Mouse (Mus musculus): ENCODE measurements at regions not wholly inside any gene's neighbourhood (a gene's known extent, or its start where the extent isn't known, plus 50 kb on each side); places are given as distances from the start of the nearest gene placed in this dataset.

DNA sequence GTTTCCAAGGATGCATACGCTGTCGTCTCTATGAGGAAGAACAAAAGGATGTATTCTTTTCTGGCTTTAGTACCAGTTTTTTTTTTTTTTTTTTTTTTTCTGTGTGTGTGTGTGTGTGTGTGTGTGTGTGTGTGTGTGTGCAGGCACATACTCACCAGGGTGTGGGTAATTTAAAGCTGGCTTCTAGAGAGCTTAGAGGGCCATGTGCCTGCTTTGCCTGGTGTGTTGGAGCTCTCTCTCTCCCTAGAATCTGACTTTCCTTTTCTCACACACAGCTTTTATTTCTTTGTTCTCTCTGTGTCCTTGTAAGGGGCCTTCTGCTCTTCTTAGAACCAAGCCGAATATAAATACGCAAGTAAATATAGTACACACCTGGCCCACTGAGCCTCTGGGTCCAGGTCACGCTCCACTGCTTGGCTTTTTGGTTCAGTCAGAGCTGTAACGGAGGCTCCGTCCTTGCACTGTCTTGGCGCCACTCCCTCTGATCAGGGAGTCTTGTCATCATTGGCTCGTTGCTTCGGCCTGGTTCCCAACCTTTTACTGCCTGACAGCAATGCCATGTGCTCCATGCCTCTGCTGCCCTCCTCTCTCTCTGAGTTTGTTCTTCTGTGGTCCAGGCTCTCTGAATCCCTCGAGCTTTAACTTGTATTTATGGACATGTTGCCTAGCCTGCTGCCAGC is 283.7 kb upstream of the Cnr1 start:
- Histone ChIP-seq H3K9ac (replicated peaks; ENCODE audit: low read length) (no peak overlapping the region), H3K4me3 (ENCODE audit: low read length) (no peak overlapping the region), H3K27me3 (ENCODE audit: insufficient read depth, low read length) (no peaks in the 10 kb centered on the region), H3K9me3 (ENCODE audit: low read length) (no peaks in the 10 kb centered on the region), H3K4me1 (ENCODE audit: insufficient read depth, low read length) (peaks cover 4% of the 10 kb centered on the region; the same call in 1 of the 2 replicates), H3K4me2 (ENCODE audit: low read depth, low read length) (no peak overlapping the region), H3K27ac (no peak overlapping the region; the same call in 1 of the 2 replicates), H3K36me3 (ENCODE audit: insufficient read depth, low read length) (no peaks in the 10 kb centered on the region)
- DNase-seq (ENCODE audit: low spot score) (peak; percentile 62), ATAC-seq (peak; percentile 71)
- 49% methylated on average over 11 of the region's 11 CpGs for WGBS
- no peak for TF ChIP-seq CTCF (IDR thresholded peaks at IDR 0.05; ENCODE audit: low read depth)

DNA sequence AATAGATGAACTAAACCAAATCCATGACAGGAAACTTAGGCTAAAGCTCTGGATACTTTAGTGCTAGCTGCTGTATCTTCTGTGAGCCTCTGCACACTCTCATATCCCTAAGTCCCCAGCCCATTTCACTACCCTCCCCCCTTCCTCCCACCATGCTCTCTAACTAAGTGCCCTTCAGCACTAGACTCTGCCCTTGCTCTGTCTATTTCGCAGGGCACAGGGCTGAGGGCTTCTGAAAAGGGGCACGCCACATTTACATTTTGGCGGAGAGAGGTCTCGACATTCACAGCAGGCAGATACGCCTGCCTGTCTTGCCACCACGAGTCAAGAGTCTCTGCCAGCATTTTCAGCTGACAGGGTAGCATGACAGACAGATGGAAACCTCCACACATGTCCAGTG is 282.5 kb upstream of the Cnr1 start:
- no peak overlapping the region for H3K9ac ChIP-seq (replicated peaks; ENCODE audit: low read length)
- no peaks in the 10 kb centered on the region for H3K9me3 ChIP-seq (ENCODE audit: low read length)
- no peak for TF ChIP-seq CTCF (IDR thresholded peaks at IDR 0.05; ENCODE audit: low read depth)
- H3K4me2 ChIP-seq (ENCODE audit: low read depth, low read length): no peak overlapping the region
- peak overlapping the region; percentile 8; the same call in 1 of the 2 replicates for H3K27ac ChIP-seq
- no peak overlapping the region for H3K4me3 ChIP-seq (ENCODE audit: low read length)
- H3K27me3 ChIP-seq (ENCODE audit: insufficient read depth, low read length): no peaks in the 10 kb centered on the region
- DNase-seq (ENCODE audit: low spot score): peak; percentile 37
- H3K36me3 ChIP-seq (ENCODE audit: insufficient read depth, low read length): no peaks in the 10 kb centered on the region
- 26% methylated on average over 6 of the region's 6 CpGs for WGBS
- ATAC-seq: peak; percentile 50
- H3K4me1 ChIP-seq (ENCODE audit: insufficient read depth, low read length): peaks cover 4% of the 10 kb centered on the region; the same call in 1 of the 2 replicates

DNA sequence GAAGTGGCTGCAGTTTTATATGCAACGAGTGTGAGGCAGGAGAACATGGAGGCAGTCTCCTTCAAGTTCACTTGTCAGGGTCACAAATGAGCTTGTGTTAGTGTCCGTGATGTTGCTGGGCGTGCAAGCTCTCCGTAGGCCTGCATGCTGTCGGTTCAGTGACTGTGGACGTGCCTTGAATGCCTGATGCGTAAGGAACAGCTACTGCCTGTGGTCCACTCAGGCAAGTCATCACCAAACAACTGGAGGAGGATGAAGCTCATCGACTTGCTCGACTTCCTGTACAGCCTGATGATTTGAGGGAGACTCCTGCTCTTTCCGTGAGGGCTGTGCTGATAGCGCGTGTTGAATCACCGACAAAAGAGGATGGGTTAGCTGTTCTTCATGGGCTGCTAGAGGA is 281.9 kb upstream of the Cnr1 start:
- no peak for TF ChIP-seq CTCF (IDR thresholded peaks at IDR 0.05; ENCODE audit: low read depth)
- Histone ChIP-seq H3K4me3 (ENCODE audit: low read length) (no peak overlapping the region), H3K9me3 (ENCODE audit: low read length) (no peaks in the 10 kb centered on the region), H3K4me1 (ENCODE audit: insufficient read depth, low read length) (peaks cover 4% of the 10 kb centered on the region; the same call in 1 of the 2 replicates), H3K4me2 (ENCODE audit: low read depth, low read length) (no peak overlapping the region), H3K27me3 (ENCODE audit: insufficient read depth, low read length) (no peaks in the 10 kb centered on the region), H3K36me3 (ENCODE audit: insufficient read depth, low read length) (no peaks in the 10 kb centered on the region), H3K27ac (0 out of 2 replicates have a peak overlapping the region, but pooled peaks have one; percentile 8), H3K9ac (replicated peaks; ENCODE audit: low read length) (no peak overlapping the region)
- WGBS: 58% methylated on average over 13 of the region's 13 CpGs
- DNase-seq (ENCODE audit: low spot score) (peak; percentile 65), ATAC-seq (peak; percentile 68)

DNA sequence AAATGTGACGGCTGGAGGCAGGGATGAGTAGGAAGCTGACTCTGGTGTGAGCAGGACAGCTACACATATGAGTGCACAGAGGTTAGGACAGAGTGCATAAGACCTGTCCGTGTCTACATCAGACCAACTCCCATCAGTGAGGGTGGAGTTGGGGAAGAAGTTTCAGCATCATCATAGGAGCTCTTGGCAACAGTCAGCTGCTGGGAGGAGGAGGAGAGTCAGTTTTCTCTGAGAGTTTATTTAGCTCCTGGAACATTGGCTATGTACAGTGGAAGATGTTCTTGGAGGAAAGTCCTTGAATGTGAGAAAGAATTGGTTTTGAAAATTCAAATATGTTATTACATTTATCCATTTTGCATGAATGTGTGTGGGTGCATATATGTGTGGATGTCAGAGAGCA is 279.2 kb upstream of the Cnr1 start:
- no peak for ATAC-seq
- no peak overlapping the region for H3K9ac ChIP-seq (replicated peaks; ENCODE audit: low read length)
- no peak overlapping the region for H3K27ac ChIP-seq
- 91% methylated on average over 2 of the region's 2 CpGs for WGBS
- DNase-seq (ENCODE audit: low spot score): no peak
- no peak overlapping the region for H3K4me3 ChIP-seq (ENCODE audit: low read length)
- H3K9me3 ChIP-seq (ENCODE audit: low read length): no peaks in the 10 kb centered on the region
- H3K36me3 ChIP-seq (ENCODE audit: insufficient read depth, low read length): no peaks in the 10 kb centered on the region
- no peak for TF ChIP-seq CTCF (IDR thresholded peaks at IDR 0.05; ENCODE audit: low read depth)
- peaks cover 4% of the 10 kb centered on the region; the same call in 1 of the 2 replicates for H3K4me1 ChIP-seq (ENCODE audit: insufficient read depth, low read length)
- H3K27me3 ChIP-seq (ENCODE audit: insufficient read depth, low read length): no peaks in the 10 kb centered on the region
- H3K4me2 ChIP-seq (ENCODE audit: low read depth, low read length): no peak overlapping the region

DNA sequence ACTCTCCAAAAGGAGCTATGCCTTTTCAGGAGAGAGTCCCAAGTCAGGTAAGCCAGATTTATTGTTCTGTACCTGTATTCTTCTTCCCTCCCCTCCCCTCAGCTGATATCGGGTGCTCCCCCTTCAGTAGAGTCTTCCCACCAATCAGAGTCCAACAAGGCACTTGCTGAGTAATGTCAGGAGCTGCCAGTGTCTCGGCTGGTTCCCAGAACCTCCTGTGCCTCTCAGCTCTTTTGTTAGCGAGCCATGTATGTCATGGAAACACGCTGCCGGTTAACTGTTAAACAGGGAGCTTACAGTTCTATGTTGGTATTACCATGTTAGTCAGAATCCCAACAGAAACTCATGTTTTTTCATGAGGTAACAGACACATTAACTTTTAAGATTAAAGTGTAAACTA is 273.1 kb upstream of the Cnr1 start:
- Histone ChIP-seq H3K36me3 (ENCODE audit: insufficient read depth, low read length) (no peaks in the 10 kb centered on the region), H3K9ac (replicated peaks; ENCODE audit: low read length) (no peak overlapping the region), H3K4me1 (ENCODE audit: insufficient read depth, low read length) (no peaks in the 10 kb centered on the region), H3K9me3 (ENCODE audit: low read length) (no peaks in the 10 kb centered on the region), H3K4me3 (ENCODE audit: low read length) (no peak overlapping the region), H3K27ac (no peak overlapping the region), H3K4me2 (ENCODE audit: low read depth, low read length) (no peak overlapping the region), H3K27me3 (ENCODE audit: insufficient read depth, low read length) (no peaks in the 10 kb centered on the region)
- ATAC-seq (no peak), DNase-seq (ENCODE audit: low spot score) (no peak)
- 68% methylated on average over 5 of the region's 5 CpGs for WGBS
- no peak for TF ChIP-seq CTCF (IDR thresholded peaks at IDR 0.05; ENCODE audit: low read depth)

DNA sequence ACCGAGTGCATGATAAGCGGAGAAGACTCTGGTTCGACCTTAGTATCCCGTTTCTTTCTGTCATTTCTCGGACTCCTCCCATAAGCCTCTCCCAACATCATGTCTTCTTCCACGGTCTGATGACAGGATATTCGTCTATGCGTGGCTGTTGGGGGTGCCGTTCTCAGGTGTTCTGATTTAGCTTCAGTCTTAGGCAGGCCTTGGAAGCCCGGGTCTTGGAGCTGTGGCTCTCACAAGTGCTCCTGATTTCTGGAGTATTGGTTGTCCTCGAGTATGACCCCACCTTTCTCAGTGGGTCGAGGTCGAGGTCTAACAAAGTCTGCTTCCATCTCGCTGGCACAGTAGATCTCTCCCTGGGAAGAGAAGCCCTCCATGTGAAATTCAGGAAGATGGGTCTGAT is 264.6 kb upstream of the Cnr1 start:
- 92% methylated on average over 14 of the region's 14 CpGs for WGBS
- no peak for ATAC-seq
- TF ChIP-seq CTCF (IDR thresholded peaks at IDR 0.05; ENCODE audit: low read depth): no peak

DNA sequence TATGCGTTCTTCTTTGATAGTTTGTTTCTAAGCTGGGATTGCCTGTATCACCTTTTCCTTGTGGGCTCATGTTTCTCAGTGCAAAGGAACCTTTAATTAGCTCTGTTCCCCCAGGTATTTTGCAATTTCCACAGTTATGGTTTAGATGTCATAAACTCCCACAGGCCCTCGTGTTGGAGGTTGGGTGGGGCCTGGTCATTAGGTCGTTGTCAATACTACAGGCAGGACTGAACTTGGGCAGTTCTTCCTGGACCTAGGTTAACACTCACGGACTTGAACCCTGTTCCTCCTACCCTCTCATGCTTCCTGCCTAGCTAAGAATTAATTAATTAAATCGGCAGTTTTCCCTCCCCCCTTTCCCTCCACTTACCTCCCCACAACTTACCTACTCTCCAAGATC is 263.8 kb upstream of the Cnr1 start:
- TF ChIP-seq CTCF (IDR thresholded peaks at IDR 0.05; ENCODE audit: low read depth): no peak
- peaks cover 9% of the 10 kb centered on the region for H3K4me1 ChIP-seq (ENCODE audit: insufficient read depth, low read length)
- H3K36me3 ChIP-seq (ENCODE audit: insufficient read depth, low read length): no peaks in the 10 kb centered on the region
- ATAC-seq (no peak), DNase-seq (ENCODE audit: low spot score) (no peak)
- H3K9ac ChIP-seq (replicated peaks; ENCODE audit: low read length): no peak overlapping the region
- no peak overlapping the region for H3K4me3 ChIP-seq (ENCODE audit: low read length)
- no peaks in the 10 kb centered on the region for H3K27me3 ChIP-seq (ENCODE audit: insufficient read depth, low read length)
- 86% methylated on average over 5 of the region's 5 CpGs for WGBS
- H3K4me2 ChIP-seq (ENCODE audit: low read depth, low read length): no peak overlapping the region
- no peaks in the 10 kb centered on the region for H3K9me3 ChIP-seq (ENCODE audit: low read length)
- H3K27ac ChIP-seq: no peak overlapping the region

More for the DNA sequence above, 264.6 kb upstream of the Cnr1 start:
- H3K4me2 ChIP-seq (ENCODE audit: low read depth, low read length): no peak overlapping the region
- DNase-seq (ENCODE audit: low spot score): no peak
- peaks cover 9% of the 10 kb centered on the region for H3K4me1 ChIP-seq (ENCODE audit: insufficient read depth, low read length)
- no peaks in the 10 kb centered on the region for H3K36me3 ChIP-seq (ENCODE audit: insufficient read depth, low read length)
- no peaks in the 10 kb centered on the region for H3K27me3 ChIP-seq (ENCODE audit: insufficient read depth, low read length)
- no peak overlapping the region for H3K4me3 ChIP-seq (ENCODE audit: low read length)
- no peak overlapping the region for H3K9ac ChIP-seq (replicated peaks; ENCODE audit: low read length)
- no peak overlapping the region for H3K27ac ChIP-seq
- no peaks in the 10 kb centered on the region for H3K9me3 ChIP-seq (ENCODE audit: low read length)
